Mouse (Mus musculus) stomach, postnatal 0 days (tissue): ENCODE data around the gene Cox8a. TPM values are rescaled to one million over a fixed set of nuclear protein-coding genes. Genes with fewer than 3 reads are reported as not detected.

Source experiments
- ATAC-seq: fragments of 200-750 bp; cut with Nextera tagmentation; 2 replicates; pipeline ENCODE4 v1.8.0; 2017; ENCODE audit not compliant: low FRiP score, low TSS enrichment
- DNase-seq: peaks from one replicate; pipeline ENCODE4 v3.0.0-alpha.2; 2016; ENCODE audit warnings: low spot score
- H3K27ac ChIP-seq: fragments of 300-500 bp; sonication (generic); replicated peaks from 2 replicates; pipeline ENCODE4 v1.5.1; 2014; ENCODE audit warnings: mild to moderate bottlenecking, control low read depth
- H3K27me3 ChIP-seq: fragments of 300-500 bp; sonication (generic); 2 replicates; pipeline ENCODE4 v1.6.1; 2014; ENCODE audit warnings: low read length; ENCODE audit not compliant: control insufficient read depth, insufficient read depth
- H3K36me3 ChIP-seq: fragments of 300-500 bp; sonication (generic); 2 replicates; pipeline ENCODE4 v1.6.1; 2014; ENCODE audit warnings: low read length, mixed read lengths; ENCODE audit not compliant: control insufficient read depth, insufficient read depth
- H3K4me1 ChIP-seq: fragments of 300-500 bp; sonication (generic); replicated peaks from 2 replicates; pipeline ENCODE4 v1.6.1; 2014; ENCODE audit warnings: antibody characterized with exemption; ENCODE audit not compliant: control insufficient read depth, insufficient read depth
- H3K4me2 ChIP-seq: fragments of 300-500 bp; sonication (generic); replicated peaks from 2 replicates; pipeline ENCODE4 v1.6.1; 2014; ENCODE audit warnings: low read depth, mild to moderate bottlenecking, control low read depth, moderate library complexity
- H3K4me3 ChIP-seq: fragments of 300-500 bp; sonication (generic); 2 replicates; pipeline ENCODE4 v1.5.1; 2014; ENCODE audit warnings: low read depth, low read length, control low read depth
- H3K9ac ChIP-seq: fragments of 300-500 bp; sonication (generic); 2 replicates; pipeline ENCODE4 v1.6.1; 2014; ENCODE audit warnings: mild to moderate bottlenecking, low read length, control low read depth, mixed read lengths
- H3K9me3 ChIP-seq: fragments of 300-500 bp; sonication (generic); 2 replicates; pipeline ENCODE4 v1.6.1; 2016; ENCODE audit warnings: low read length; ENCODE audit not compliant: control insufficient read depth
- CTCF ChIP-seq: IDR thresholded peaks from 2 replicates; pipeline ENCODE4 v1.5.1; 2016; ENCODE audit warnings: antibody characterized with exemption, low read depth, mild to moderate bottlenecking, moderate library complexity
- EP300 ChIP-seq: optimal IDR thresholded peaks from 2 replicates; pipeline ENCODE3; 2016; ENCODE audit warnings: antibody characterized with exemption
- WGBS: fragments of 180-500 bp; shearing (Covaris S2); extraction: QIAGEN DNeasy Blood & Tissue Kit; methylation state at CpG from one replicate; pipeline ENCODE4 v1.1.7; 2014; 5-methylcytosine and 5-hydroxymethylcytosine counted together
- polyA plus RNA-seq: library from polyadenylated mRNA; unstranded; fragments of >200 nt; fragmentation: Nextera tagmentation; extraction: Ambion mirVana; gene quantifications from 2 replicates; pipeline ENCODE4 v1.2.1, GENCODE M21; 2015

Gene Cox8a
- polyA plus RNA-seq, 1 experiment from 2014 or later = 1,766 TPM

GRCm38 (mm10) chr19:7171447-7171846 is 46.0 kb downstream of the Cox8a start:
- no peak overlapping the region for H3K4me2 ChIP-seq
- no peaks in the 10 kb centered on the region for H3K36me3 ChIP-seq
- no peak overlapping the region for H3K27ac ChIP-seq
- WGBS = 8% methylated on average over 8 of the region's 8 CpGs
- ATAC-seq = no peak; the same call in 1 of the 2 replicates
- TF ChIP-seq EP300 (no peak), CTCF (no peak)
- no peak overlapping the region for H3K4me3 ChIP-seq
- no peak overlapping the region for H3K9ac ChIP-seq
- no peak for DNase-seq
- H3K9me3 ChIP-seq = no peaks in the 10 kb centered on the region
- no peaks in the 10 kb centered on the region for H3K4me1 ChIP-seq
- H3K27me3 ChIP-seq = no peaks in the 10 kb centered on the region

- no peak for ATAC-seq
- no peaks in the 10 kb centered on the region for H3K27me3 ChIP-seq
- no peak for DNase-seq
- H3K27ac ChIP-seq = no peak overlapping the region
- H3K9ac ChIP-seq = no peak overlapping the region
- no peak overlapping the region for H3K4me3 ChIP-seq
- H3K4me1 ChIP-seq = no peaks in the 10 kb centered on the region
- no peak for TF ChIP-seq EP300
- no peak for TF ChIP-seq CTCF
- 80% methylated on average over 6 of the region's 6 CpGs for WGBS
- no peaks in the 10 kb centered on the region for H3K36me3 ChIP-seq
- H3K9me3 ChIP-seq = no peaks in the 10 kb centered on the region
- no peak overlapping the region for H3K4me2 ChIP-seq
These were observed 46.5 kb downstream of the Cox8a start for GRCm38 (mm10) chr19:7170916-7171315.

- ATAC-seq (no peak), DNase-seq (no peak)
- Histone ChIP-seq H3K4me3 (no peak overlapping the region), H3K4me1 (no peaks in the 10 kb centered on the region), H3K9me3 (no peaks in the 10 kb centered on the region), H3K27me3 (no peaks in the 10 kb centered on the region), H3K36me3 (no peaks in the 10 kb centered on the region), H3K9ac (no peak overlapping the region), H3K4me2 (no peak overlapping the region), H3K27ac (no peak overlapping the region)
- TF ChIP-seq CTCF (no peak), EP300 (no peak)
- 47% methylated on average over 2 of the region's 2 CpGs for WGBS
These were observed 49.0 kb downstream of the Cox8a start for GRCm38 (mm10) chr19:7168423-7168822.

GRCm38 (mm10) chr19:7166767-7167166 is 50.6 kb downstream of the Cox8a start:
- WGBS = 18% methylated on average over 6 of the region's 6 CpGs
- H3K27ac ChIP-seq = no peak overlapping the region
- H3K4me3 ChIP-seq = no peak overlapping the region
- H3K9me3 ChIP-seq = no peaks in the 10 kb centered on the region
- H3K27me3 ChIP-seq = no peaks in the 10 kb centered on the region
- no peak for ATAC-seq
- no peak overlapping the region for H3K9ac ChIP-seq
- no peaks in the 10 kb centered on the region for H3K36me3 ChIP-seq
- TF ChIP-seq CTCF = no peak
- TF ChIP-seq EP300 = no peak
- no peak for DNase-seq
- no peak overlapping the region for H3K4me2 ChIP-seq
- H3K4me1 ChIP-seq = no peaks in the 10 kb centered on the region

GRCm38 (mm10) chr19:7166200-7166711 is 51.2 kb downstream of the Cox8a start:
- H3K9me3 ChIP-seq = no peaks in the 10 kb centered on the region
- 7% methylated on average over 10 of the region's 15 CpGs for WGBS
- ATAC-seq = no peak

GRCm38 (mm10) chr19:7165509-7166199 is 51.8 kb downstream of the Cox8a start:
- ATAC-seq (peak; percentile 27), DNase-seq (peak; percentile 43)
- 2% methylated on average over 44 of the region's 105 CpGs for WGBS
- TF ChIP-seq EP300 (no peak), CTCF (no peak; the same call in 1 of the 2 replicates)
- Histone ChIP-seq H3K4me1 (no peaks in the 10 kb centered on the region), H3K9ac (peak overlapping the region; percentile 65), H3K4me3 (peak overlapping the region; percentile 66), H3K9me3 (no peaks in the 10 kb centered on the region), H3K36me3 (no peaks in the 10 kb centered on the region), H3K27ac (no peak overlapping the region), H3K4me2 (peak overlapping the region; percentile 100), H3K27me3 (no peaks in the 10 kb centered on the region)

More at GRCm38 (mm10) chr19:7166200-7166711, 51.2 kb downstream of the Cox8a start:
- no peaks in the 10 kb centered on the region for H3K27me3 ChIP-seq
- no peak for DNase-seq
- H3K4me1 ChIP-seq = no peaks in the 10 kb centered on the region
- H3K27ac ChIP-seq = no peak overlapping the region
- H3K36me3 ChIP-seq = no peaks in the 10 kb centered on the region
- peak overlapping the region; percentile 65 for H3K9ac ChIP-seq
- H3K4me2 ChIP-seq = peak overlapping the region; percentile 100
- peak overlapping the region; percentile 66 for H3K4me3 ChIP-seq
- TF ChIP-seq CTCF (0 out of 2 replicates have a peak, but pooled peaks have one; percentile 17), EP300 (no peak)

Other genes starting within 250 kb of the Cox8a start
- gene Ppp1r14b, start 242.6 kb downstream of the Cox8a start, polyA plus RNA-seq = 143 and 148 TPM in 2 replicates
- gene Plcb3, start 241.1 kb downstream of the Cox8a start, polyA plus RNA-seq = 30.0 and 33.2 TPM in 2 replicates
- 130 and 134 TPM in 2 replicates for gene Fkbp2, start 237.1 kb downstream of the Cox8a start, polyA plus RNA-seq
- 26.2 and 28.0 TPM in 2 replicates for gene Vegfb, start 230.0 kb downstream of the Cox8a start, polyA plus RNA-seq
- 33.0 and 37.2 TPM in 2 replicates for gene Dnajc4, start 225.0 kb downstream of the Cox8a start, polyA plus RNA-seq
- gene Nudt22, start 221.5 kb downstream of the Cox8a start, polyA plus RNA-seq = 21.1 and 21.2 TPM in 2 replicates
- gene Trpt1, start 221.5 kb downstream of the Cox8a start, polyA plus RNA-seq = 10.0 and 10.1 TPM in 2 replicates
- 7.6 and 8.1 TPM in 2 replicates for gene Fermt3, start 198.1 kb downstream of the Cox8a start, polyA plus RNA-seq
- gene Stip1, start 177.6 kb downstream of the Cox8a start, polyA plus RNA-seq = 67.9 and 69.7 TPM in 2 replicates
- gene Macrod1, start 160.8 kb downstream of the Cox8a start, polyA plus RNA-seq = 16.8 and 20.5 TPM in 2 replicates
- gene Flrt1, start 111.9 kb downstream of the Cox8a start, polyA plus RNA-seq = 1.1 and 1.6 TPM in 2 replicates
- gene Otub1, start 11.3 kb downstream of the Cox8a start, polyA plus RNA-seq = 121 and 126 TPM in 2 replicates
- 20.1 and 20.5 TPM in 2 replicates for gene Naa40, start 23.6 kb upstream of the Cox8a start, polyA plus RNA-seq
- gene Rcor2, start 49.7 kb upstream of the Cox8a start, polyA plus RNA-seq = 2.2 and 2.4 TPM in 2 replicates
- gene Mark2, start 124.2 kb upstream of the Cox8a start, polyA plus RNA-seq = 44.7 and 56.0 TPM in 2 replicates
- 13.5 and 14.2 TPM in 2 replicates for gene Spindoc, start 165.4 kb upstream of the Cox8a start, polyA plus RNA-seq
- gene 2700081O15Rik, start 200.0 kb upstream of the Cox8a start, polyA plus RNA-seq = 2.6 and 3.3 TPM in 2 replicates